Mouse (Mus musculus) large intestine, adult 2 months (tissue): ENCODE results near the gene Pias4. TPM values are rescaled to one million over a fixed set of nuclear protein-coding genes. Genes with fewer than 3 reads are reported as not detected.

Experiments
- DNase-seq: peaks from one replicate; pipeline ENCODE4 v3.0.0-alpha.2; 2012; ENCODE audit warnings: low read depth, low spot score
- WGBS: fragments of 180-500 bp; shearing (Covaris S2); methylation state at CpG from one replicate; pipeline ENCODE4 v1.1.7; 2018; 5-methylcytosine and 5-hydroxymethylcytosine counted together
- polyA plus RNA-seq: library from polyadenylated mRNA; depleted of rRNA; stranded (reverse); fragments of >200 nt; gene quantifications from 2 replicates; pipeline ENCODE4 v1.2.3, GENCODE M21; 2012; rRNA removed

Pias4 gene
- polyA plus RNA-seq, 1 experiment = 40.5 TPM

DNA sequence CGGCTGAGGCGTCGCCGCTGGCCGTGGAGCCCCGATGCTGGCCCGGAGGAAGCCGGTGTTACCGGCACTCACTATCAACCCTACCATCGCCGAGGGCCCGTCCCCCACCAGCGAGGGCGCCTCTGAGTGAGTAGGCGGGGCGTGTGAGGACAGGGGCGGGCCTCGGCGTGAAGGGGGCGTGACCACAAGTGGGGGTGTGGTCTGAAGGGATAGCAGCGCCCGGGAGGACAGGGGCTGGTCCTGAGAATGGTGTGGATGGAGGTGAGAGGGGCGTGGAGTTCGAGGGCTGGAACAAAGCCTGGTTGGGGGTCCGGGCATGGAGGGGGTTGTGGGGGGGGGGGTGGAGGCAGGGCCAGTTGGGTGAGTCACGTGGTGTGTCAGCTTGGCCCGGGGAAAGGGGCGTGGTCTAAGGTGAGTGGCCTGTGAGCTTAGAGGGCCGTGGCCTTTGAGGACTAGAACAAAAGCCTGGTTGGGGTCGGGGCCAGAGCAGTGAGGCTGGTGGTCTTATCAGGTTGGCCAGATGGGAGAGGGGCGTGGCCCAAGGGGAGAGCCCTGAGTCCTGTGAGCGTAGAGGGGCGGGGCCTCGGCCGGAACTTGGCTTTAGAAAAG is 61.5 kb downstream of the Pias4 start:
- DNase-seq = no peak
- under 1% methylated on average over 35 of the region's 35 CpGs for WGBS

DNA sequence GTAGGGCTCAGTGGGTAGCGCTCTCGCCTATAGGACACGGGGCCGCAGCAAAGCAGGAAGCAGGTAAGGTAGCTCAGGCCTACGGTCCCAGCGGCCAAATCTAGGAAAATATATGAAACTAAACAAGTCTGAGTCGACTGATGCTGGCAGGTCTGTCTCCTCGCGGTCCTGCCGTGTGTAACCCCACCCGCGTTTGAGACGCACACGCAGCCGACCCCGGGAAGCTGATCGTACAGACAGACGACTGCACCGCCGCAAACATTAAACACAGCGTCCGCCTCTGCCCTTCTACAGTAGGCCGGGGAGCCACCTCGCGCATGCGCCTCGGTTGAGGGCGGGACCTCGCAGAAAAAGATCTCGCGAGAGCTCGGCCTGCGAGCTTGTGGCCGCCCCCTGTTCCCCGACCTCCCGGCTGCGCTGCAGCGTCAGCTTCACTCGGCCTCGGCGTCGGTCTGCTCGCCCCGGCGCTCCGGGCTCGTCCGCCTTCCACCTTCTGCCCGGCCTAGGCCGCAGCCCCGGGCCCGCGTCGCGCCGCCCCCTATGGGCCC is 62.1 kb downstream of the Pias4 start, which contains the start of gene Map2k2:
Map2k2 (plus strand) TSS at position 351 of the 548 bp plus-strand sequence.
- DNase-seq = no peak
- under 1% methylated on average over 55 of the region's 56 CpGs for WGBS

Other genes with a start within 250 kb of the Pias4 start
- gene Lmnb2, start 249.7 kb downstream of the Pias4 start, polyA plus RNA-seq = 26.1 and 34.1 TPM in 2 replicates
- gene Gadd45b, start 237.8 kb downstream of the Pias4 start, polyA plus RNA-seq = 18.3 and 23.8 TPM in 2 replicates
- 0.83 and 1.1 TPM in 2 replicates for gene Gng7, start 153.0 kb downstream of the Pias4 start, polyA plus RNA-seq
- gene Diras1, start 142.3 kb downstream of the Pias4 start, polyA plus RNA-seq = 0.22 and 0.36 TPM in 2 replicates
- gene Slc39a3, start 130.5 kb downstream of the Pias4 start, polyA plus RNA-seq = 26.3 and 26.5 TPM in 2 replicates
- gene Sgta, start 107.7 kb downstream of the Pias4 start, polyA plus RNA-seq = 143 and 164 TPM in 2 replicates
- gene Thop1, start 97.9 kb downstream of the Pias4 start, polyA plus RNA-seq = 31.5 and 36.1 TPM in 2 replicates
- gene Creb3l3, start 69.0 kb downstream of the Pias4 start, polyA plus RNA-seq = 38.1 and 162 TPM in 2 replicates
- 212 and 265 TPM in 2 replicates for gene Map2k2, start 62.0 kb downstream of the Pias4 start, polyA plus RNA-seq
- gene Zbtb7a, start 32.7 kb downstream of the Pias4 start, polyA plus RNA-seq = 47.6 and 80.0 TPM in 2 replicates
- gene Eef2, start 8.7 kb upstream of the Pias4 start, polyA plus RNA-seq = 1,127 and 1,546 TPM in 2 replicates
- gene Dapk3, start 15.1 kb upstream of the Pias4 start, polyA plus RNA-seq = 78.5 and 80.1 TPM in 2 replicates
- not detected in 2 replicates for gene 4930442H23Rik, start 15.9 kb upstream of the Pias4 start, polyA plus RNA-seq
- not detected in 2 replicates for gene Nmrk2, start 34.1 kb upstream of the Pias4 start, polyA plus RNA-seq
- 0.70 and 0.76 TPM in 2 replicates for gene Atcay, start 62.9 kb upstream of the Pias4 start, polyA plus RNA-seq
- 5.1 and 8.2 TPM in 2 replicates for gene Zfr2, start 65.2 kb upstream of the Pias4 start, polyA plus RNA-seq
- gene Matk, start 85.0 kb upstream of the Pias4 start, polyA plus RNA-seq = 6.5 and 9.5 TPM in 2 replicates
- 109 and 119 TPM in 2 replicates for gene Mrpl54, start 99.0 kb upstream of the Pias4 start, polyA plus RNA-seq
- gene Apba3, start 99.0 kb upstream of the Pias4 start, polyA plus RNA-seq = 72.7 and 114 TPM in 2 replicates
- gene Tjp3, start 123.7 kb upstream of the Pias4 start, polyA plus RNA-seq = 140 and 172 TPM in 2 replicates
- gene Pip5k1c, start 125.0 kb upstream of the Pias4 start, polyA plus RNA-seq = 30.6 and 43.4 TPM in 2 replicates
- gene Cactin, start 153.2 kb upstream of the Pias4 start, polyA plus RNA-seq = 25.7 and 28.1 TPM in 2 replicates
- 7.0 and 8.0 TPM in 2 replicates for gene Tbxa2r, start 160.8 kb upstream of the Pias4 start, polyA plus RNA-seq
- gene Gipc3, start 175.3 kb upstream of the Pias4 start, polyA plus RNA-seq = 0.78 and 0.95 TPM in 2 replicates
- gene Hmg20b, start 182.6 kb upstream of the Pias4 start, polyA plus RNA-seq = 83.6 and 98.6 TPM in 2 replicates
- gene Mfsd12, start 189.6 kb upstream of the Pias4 start, polyA plus RNA-seq = 12.1 and 13.6 TPM in 2 replicates
- gene 4930404N11Rik, start 197.9 kb upstream of the Pias4 start, polyA plus RNA-seq = 3.6 and 4.6 TPM in 2 replicates
- gene Fzr1, start 210.6 kb upstream of the Pias4 start, polyA plus RNA-seq = 81.5 and 85.5 TPM in 2 replicates
- 48.2 and 60.4 TPM in 2 replicates for gene Dohh, start 216.5 kb upstream of the Pias4 start, polyA plus RNA-seq
- 3.3 and 3.7 TPM in 2 replicates for gene Gm48551, start 216.5 kb upstream of the Pias4 start, polyA plus RNA-seq
- gene Gm48552, start 221.1 kb upstream of the Pias4 start, polyA plus RNA-seq = 0.98 and 4.1 TPM in 2 replicates
- 2,134 and 4,482 TPM in 2 replicates for gene Smim24, start 225.1 kb upstream of the Pias4 start, polyA plus RNA-seq